Mouse (Mus musculus) embryo, embryonic 11.5 days (tissue): ENCODE measurements around the gene Itpk1.

ENCODE experiments used
- DNase-seq: peaks from one replicate; pipeline ENCODE4 v3.0.0-alpha.2; 2012; ENCODE audit warnings: low read depth, low spot score

Itpk1 gene

DNA sequence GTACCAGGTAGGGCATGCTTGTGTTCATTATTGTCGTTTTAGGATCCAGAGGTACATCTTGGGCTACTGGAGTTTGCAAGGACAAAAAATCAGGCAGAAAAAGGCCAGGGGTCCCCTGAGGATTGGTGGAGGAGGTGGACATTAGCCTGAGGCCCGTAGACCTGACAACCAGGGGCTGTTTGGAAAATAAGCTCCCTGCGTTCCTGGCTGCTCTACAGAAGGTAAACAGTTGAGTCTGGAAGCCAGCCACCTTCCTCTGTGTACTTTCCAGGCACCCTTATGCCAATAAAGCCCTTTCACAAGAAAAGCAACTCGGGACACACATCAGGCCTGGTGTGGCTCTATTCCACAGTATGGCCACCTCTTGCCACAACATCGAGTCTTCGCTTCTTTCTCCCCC, 79.0 kb downstream of the Itpk1 start:
- no peak for DNase-seq

DNA sequence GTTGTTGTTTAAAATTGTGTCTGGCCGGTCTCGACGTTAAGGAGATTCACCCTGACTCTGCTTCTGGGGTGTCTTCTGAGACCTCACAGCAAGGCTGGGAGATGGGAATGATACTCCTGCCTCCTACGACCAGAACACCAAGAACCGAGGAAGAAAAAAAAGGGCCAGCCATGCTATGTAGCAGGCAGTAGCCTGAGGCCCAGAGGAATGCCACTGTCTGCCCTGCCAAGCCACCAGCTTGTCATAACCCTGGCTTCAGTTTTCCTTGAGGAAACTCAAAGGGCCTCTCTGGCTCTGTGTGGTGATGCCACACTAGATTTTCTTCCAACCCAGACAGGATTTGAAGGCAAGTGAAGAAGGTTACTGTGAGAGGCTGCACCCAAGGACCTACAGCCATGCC, 79.6 kb downstream of the Itpk1 start:
- no peak for DNase-seq

DNA sequence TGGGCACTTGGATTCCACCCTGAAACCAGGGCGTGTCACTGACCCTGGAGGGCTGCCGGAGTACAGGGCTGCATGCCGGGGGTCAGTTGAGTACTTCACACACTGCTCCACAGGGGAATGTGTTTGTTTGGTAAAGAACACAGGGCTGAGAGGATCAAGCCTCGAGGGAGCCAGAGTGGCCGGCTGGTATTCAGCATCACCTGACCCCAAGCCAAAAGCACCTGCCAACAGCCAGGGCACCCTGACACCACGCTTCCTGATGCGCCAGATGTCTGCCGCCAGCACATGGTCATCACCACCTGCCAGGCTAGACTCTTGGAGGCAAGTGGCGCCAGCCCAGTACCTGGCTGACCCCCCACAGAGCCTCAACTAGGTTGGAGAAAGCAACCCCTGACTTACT, 80.9 kb downstream of the Itpk1 start:
- no peak for DNase-seq

DNA sequence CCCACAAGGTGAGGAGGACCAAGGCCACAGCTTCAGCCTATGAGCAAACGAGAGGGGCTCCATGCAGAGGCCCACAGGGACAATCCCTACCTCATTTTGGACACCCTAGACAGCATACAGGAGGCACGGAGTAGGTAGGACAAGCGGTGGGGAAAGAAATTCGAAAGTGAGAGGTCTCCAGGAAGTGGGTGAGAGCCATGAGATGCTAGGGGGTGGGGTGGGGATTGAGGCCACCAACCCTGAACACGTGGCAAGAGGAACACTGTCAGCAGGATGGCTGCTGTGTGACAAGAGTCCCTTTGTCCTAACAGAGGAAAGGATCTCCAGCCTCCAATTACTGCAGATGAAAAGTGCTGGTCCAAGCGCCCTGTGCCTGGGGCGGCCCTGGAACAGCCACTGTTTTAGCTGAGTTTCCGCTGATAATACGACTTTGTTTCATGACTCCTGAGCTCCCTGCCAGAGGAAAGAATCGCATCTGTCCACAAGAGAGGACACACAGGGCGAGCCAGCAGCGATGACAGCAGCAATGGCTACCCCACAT, 82.4 kb downstream of the Itpk1 start:
- no peak for DNase-seq

DNA sequence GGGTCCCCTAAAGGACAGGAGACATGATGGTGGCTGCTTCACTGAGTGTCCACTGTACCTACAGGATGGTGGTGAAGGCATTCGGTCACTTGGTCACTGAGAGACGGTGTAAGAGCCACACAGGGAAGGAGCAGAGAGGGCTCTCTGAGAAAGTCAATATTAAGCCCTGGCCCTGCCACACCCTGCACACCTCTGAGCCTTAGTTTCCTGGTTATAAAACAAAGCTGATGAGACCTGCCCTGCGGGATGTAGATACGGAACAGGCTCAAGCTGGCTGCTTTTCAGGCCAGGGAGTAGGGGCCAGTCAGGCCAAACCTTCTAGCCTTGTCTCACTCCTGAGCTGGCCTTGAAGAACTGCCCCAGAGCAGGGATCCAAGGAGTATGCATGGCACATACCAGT, 82.9 kb downstream of the Itpk1 start:
- no peak for DNase-seq

DNA sequence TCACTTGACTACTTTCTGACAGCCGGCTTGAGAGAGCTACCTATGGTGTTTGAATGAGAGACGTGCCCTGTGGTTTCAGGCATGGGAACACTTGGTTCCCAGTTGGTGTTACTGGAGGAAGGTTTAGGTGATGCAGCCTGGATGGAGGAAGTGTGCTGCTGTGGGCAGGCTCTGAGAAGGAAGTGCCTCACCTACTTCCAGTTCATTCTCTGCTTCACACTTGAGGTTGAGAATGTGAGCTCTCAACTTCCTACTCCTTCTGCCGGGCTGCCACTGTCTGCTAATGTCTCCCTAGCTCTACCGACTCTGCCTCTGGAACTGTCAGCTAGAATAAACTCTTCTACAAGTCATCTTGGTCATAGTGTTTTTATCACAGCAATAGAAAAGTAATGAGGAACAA, 83.5 kb downstream of the Itpk1 start:
- no peak for DNase-seq

DNA sequence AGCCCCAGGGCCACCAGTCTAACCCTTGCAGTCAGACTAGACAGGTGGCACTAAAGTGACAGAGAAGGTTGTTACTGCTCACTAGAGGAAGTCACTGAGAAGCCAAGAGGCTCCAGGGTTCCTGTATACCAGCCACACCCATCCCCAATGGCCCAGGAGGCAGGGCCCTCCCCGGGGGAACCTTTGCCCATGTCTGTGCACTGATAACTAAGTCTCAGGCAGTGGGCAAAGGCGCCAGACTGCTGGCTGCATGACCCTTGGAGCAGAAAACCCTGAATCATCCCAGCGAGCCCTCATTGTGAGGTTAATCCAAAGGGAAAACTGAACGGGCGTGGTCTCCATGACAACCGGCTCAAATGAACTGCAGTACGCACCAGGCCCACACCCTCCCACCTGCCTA, 84.8 kb downstream of the Itpk1 start:
- no peak for DNase-seq

DNA sequence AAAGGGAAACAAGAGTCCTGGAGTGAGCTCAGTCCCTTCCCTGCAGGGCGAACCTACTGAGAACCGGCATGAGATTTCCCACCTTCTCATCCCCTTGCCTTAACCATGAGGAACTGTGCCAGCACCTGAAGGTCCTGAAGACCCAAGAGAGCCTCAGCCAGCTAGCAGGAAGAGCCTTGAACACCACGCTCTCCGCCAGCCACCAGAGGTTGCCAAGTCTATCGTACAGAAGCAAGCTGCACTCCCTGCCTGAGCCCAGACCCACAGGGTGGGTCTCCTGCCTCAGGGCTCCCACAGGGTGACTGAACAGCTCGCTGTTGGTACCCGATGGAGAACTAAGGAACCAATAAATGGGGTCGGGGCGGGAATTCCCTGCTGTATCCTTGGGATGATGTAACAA, 86.6 kb downstream of the Itpk1 start:
- no peak for DNase-seq

DNA sequence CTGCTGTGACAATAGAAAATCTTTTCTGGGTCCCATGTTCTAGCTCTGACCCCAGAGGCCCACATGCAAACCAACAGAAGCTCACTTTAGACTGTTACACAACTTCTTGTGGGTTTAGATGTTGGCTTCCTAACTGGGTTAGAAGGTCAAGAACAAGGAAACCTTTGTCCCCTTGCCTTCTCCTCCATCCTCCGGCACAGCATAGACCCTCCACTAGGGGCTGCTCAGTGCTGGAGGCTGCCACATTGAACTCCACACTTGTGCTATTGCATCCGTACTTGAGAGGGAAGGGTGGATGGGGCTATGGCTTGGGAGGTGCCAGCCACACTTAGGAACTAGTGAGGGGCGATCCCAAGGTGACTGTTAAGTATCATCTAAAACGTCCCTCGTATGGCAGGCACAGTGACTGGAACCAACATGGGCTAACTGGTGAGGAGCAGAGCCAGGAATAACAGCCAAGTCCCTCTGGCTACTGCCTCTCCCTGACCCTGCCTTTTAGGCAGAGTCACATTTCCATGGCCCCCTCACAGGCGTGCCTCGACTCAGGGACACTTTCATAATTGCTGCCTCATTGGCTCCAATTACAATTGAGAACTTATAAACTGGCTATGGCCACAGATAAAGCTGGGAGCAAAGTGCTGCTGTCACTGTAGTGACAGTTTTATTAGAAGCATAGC, 87.7 kb downstream of the Itpk1 start:
- no peak for DNase-seq

DNA sequence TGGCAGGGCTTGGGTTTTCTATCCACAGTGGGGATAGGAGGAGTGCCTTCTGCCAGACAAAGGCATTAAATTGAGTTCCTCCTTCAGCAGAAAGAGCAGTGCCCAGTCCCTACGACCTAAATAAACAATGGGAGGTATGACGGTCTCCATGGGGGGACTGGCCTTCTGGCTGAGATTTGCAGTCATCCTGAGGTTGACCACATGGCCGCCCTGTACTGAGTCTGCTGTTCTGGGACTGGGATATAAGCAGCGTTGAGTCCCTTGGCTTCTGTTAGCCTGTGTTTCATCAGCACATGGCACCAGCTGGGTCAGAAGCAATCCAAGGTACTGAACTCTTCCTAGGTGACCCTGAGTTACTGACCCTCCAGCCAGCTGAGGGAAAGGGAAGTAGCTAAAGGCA, 88.5 kb downstream of the Itpk1 start:
- DNase-seq = no peak

DNA sequence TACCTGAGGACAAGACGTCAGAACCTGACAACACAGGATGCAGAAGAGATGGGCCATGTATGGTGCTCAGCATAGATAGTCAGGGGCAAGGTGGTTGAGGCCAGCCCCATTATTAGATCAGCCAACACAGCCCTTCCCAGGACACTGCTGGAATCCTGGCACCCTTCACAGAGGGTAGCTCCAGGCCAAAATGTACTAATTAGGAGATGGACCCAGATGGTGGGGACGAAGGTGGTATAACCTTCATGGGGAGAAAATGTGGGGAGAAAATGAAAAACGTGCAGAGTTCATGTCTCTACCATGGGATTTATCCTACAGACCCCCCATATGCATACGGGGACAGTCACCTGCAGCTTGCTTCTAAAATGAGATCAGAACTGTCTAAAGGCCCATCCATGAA, 91.3 kb downstream of the Itpk1 start:
- no peak for DNase-seq

DNA sequence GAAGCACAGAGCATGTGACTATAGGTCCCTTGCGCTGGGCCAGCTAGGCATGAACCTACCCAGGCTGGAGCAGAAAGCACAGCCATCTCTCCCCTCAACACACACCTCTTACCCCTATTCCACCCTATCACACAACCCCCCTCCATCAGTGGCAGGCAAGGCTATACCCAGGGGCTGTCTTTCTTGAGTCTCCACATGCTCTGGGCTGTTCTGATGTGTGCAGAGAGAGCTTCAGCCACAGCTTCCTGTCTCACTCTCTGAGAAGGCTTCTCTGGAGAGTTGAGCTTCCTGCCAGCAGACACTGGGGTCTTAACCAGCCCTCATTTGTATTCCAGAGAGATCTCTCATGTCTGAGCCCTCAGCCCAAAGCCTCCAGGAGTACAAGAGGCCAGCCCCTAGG, 92.3 kb downstream of the Itpk1 start:
- no peak for DNase-seq

DNA sequence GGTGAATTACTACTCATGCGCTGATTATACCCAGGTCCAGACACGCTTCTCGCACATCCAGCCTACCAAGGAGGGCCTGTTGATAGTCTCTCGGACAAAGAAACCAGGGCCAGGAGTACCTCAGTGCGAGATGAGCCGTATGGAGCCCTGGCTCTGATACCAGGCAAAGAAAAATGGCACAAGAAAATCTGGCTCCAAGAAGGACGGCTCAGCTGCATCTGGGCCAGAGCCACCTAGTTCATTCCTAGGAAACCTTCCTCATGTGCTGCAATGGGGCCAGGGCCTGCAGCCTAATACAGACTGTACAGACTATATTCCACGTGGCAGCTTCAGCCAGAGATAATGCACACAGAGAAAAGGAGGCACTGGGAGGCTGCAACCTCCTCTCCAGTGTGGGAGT, 93.8 kb downstream of the Itpk1 start:
- DNase-seq = no peak

DNA sequence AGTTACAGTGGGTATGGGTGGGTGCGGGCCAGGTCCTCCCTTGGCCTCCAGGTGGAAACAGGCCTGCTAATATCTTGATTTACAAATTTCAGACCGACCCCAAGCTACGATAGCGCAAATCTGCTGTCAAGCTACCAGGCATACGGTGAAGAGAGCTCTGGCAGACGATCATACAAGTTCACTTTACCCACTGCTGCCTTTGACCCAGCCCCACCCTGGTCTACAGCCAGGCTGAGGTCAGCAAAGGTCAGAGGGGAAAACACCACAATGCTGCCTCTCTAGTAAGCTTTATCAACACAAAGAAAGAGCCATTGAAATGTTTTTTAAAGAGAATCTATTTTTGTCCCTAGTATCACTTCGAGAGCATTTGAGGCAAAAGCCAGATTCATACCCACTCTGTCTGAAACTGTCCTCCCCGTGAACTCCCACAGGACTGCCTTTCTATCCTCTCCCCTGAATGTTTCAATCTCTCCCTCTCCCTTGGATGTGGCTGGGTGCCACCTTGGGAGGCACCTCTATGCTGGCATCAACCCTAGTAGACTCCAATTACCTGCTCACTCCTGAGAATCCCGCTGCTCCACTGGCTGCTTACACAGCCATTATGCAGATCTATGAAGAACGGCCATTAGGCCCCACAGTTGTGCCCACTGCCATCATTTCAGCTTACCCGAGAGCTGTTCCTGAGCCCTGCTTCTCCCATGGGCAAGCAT, 96.8 kb downstream of the Itpk1 start:
- no peak for DNase-seq

DNA sequence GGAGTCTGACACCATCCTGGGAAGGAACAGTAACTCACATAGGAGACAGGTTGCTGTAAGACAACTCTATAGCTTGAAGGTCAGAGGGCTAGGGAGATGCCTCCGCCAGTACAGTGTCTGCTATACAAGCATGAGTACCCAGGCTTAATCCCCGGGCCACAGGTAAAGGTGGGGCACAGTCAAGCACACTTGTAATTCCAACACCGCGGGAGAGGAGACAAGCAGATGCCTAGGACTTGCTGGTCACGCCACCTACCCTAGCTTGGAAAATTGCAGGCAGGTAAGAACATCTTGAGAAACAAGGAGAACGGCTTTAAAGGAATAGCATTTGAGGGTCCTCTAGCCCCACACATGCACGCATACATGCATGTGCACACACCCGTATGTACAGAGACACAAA, 97.7 kb downstream of the Itpk1 start:
- no peak for DNase-seq

DNA sequence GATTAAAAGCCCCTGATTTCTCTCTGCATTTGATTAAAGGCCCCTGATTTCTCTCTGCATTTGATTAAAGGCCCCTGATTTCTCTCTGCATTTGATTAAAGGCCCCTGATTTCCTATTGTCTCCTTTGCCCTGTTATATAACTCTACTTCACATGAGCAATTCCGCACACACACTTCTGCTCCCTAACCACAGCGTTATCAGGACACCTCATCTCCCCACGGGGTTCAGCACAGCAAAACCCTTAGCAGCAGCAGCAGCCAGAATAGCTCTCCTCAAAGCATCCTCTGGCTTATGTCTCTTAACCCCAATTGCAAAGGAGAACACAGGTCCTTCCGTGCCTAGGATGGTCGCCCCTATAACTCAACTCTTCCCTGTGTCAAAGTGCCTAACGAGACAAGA, 99.1 kb downstream of the Itpk1 start:
- DNase-seq = no peak

DNA sequence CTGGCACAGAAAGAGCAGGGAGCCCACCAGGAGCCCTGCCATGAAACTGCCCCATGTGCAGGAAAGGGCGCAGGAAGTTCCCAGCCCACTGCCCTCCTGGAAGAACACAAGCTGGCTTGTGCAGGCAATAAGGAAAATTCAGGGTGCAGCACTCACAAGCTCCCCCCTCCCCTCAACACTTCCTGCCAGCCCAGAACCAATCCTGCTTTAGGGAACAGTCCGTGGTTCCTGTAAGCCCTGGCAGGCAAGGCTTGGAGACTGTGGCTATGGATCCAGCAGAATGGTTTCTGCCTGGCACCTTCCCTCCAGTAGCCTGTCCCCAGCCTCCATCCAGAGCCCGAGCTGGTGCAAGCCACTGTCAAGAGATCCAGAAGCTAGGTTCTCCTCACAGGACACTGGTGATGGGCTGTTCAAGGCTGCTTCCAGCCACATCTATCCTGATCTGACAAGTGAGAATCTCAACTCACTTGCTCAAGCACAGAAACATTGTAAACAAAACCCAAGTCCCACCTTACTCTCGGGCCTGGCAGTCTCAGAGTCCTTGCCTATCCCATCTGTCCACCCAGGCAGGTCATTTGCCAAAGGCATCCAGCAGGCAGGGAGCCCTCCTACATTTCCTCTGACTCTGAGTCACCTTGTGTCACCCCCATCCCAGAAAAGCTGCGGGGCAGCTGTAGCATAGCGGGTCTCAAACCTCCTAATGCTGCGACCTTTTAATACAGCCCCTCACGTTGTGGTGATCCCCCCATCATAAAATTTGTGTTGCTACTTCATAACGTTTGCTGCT, 102.3 kb downstream of the Itpk1 start:
- no peak for DNase-seq

DNA sequence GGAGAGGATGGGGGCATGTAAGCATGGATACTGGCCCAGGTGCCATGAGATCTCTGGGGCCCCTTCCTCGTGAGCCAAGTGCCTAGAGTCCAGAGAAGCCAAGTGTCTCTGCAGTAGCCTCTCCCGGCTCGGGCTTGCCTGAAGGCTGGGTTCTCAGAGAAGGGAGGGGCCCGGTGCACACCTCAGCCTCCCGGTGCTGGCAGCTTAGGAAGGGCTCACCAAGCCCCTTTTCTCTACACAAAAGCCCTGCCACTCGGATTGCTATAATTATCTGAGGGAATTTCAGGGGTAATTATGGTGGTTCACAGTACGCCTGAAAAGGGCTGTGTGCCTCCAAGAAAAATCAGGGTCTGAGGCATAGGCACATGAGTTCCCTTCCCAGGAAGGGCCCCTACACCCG, 102.9 kb downstream of the Itpk1 start:
- DNase-seq = no peak

DNA sequence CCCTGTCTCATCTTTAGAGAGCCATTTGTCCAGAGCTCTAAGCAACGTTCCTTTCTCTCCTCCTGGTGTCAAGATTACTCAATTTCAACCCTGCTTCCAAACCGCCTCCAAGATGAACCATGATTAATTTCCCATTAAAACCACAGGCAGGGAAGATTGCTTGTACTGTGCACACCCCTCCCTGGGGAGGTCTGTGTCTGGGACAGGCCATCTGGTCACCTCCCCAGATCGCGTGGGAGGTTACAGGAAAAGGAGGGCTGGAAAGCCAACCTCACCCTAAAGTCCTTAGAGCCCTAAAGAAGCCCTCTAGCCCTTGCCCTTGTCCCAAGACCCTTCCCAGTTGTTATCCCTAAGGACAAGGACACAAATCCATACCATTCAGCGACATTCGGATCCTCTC, 104.4 kb downstream of the Itpk1 start:
- DNase-seq = no peak

DNA sequence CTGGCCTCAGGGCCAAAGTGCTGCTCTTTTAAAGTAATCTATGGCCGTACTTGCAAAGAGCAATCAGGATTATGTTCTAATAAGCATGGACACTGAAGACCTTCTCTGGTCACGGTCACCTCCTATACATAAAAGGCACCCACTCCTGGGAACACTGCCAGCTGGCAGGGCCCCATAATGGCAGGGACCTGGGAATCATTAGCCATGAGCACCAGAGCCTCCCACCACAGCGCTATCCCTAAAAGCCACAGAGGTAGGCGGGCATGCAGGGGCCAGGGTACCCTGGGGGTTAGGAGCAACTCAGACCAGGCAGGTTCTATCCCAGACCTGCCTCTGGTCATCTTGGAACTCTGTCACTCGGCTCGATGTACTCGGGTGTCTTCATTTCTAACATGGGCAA, 104.9 kb downstream of the Itpk1 start:
- DNase-seq = no peak

DNA sequence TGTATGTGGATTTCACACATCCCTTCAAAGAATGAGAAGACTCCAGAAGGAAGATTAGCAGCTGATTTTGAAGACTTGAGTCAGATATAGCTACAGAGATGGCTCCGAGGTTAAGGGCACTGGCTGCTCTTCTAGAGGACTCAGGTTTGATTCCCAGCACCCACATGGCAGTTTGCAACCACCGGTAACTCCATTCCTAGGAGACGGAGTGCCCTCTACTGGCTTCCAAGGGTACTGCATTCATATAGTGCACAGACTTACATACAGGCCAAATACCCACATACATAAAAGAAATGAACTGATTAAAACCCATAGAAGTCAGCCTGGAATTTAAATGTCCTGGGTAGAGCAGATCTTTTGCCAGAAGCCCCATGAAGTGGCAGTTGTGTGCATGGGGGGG, 106.2 kb downstream of the Itpk1 start:
- DNase-seq = no peak

DNA sequence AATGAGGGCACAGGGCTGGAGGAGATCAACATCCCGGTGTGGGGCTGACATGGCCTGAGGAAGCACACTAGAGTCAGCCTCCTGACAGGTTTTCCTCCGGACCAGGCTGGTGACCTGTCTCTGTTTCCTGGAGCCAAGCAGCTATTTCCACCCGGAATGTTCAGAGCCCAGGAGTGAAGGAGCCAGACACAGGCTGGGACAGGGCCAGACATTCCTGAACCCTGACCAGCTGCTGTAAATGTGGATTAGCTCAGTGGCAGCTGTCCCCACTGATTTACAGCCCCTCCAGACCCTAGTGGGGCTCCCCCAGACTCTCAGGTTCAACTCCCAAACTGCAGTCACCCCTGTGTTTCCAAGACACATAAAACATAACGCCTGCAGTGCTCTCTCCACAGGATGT, 107.3 kb downstream of the Itpk1 start:
- peak; percentile 24 for DNase-seq

DNA sequence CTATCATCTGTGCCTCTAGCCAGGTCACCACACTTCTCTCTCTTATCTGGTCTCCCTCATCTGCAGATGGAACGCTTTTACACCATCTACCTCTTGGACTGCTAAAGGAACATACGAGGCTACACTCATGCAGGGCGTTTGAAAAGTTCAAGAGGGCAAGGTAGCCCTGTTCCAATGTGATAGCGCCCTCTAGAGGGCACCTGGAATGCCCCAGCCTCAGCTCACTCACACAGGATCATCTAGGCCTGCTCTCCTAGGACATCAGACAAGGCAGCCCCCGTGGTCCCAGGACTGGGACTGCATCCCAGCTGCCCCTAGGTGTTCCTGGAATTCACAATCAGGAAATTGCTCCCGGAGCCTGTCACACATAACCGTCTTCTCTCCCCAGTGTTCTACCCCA, 108.3 kb downstream of the Itpk1 start:
- no peak for DNase-seq
